Mouse (Mus musculus): ENCODE results near the gene Ms4a6b. TPM values are rescaled to one million over a fixed set of nuclear protein-coding genes. Genes with fewer than 3 reads are reported as not detected.
"Not testable (repeated sequence)": the region's sequence is repeated elsewhere in the genome, so short reads cannot be mapped to it uniquely, and the experiment has no call there.

The Ms4a6b gene
- polyA plus RNA-seq, 1 experiment from 2014 or later = 1.3 TPM

DNA sequence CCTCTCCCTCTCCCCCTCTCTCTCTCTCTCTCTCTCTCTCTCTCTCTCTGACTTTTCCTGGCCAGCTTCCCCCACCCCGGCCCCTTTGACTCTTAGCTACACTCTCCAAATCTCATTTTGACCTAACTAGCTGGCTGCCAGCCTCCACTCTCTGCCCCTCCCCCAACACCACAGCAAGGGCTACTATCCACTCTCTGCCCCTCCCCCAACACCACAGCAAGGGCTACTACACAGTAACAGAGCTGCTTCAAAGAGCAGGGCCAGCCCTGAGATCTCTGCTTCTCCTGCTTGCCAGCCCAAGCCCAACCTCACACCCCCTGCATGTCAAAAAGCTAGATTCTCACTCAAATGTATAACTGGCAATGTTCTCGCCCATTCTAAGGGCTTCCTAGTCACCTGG lies 21.0 kb downstream of the Ms4a6b start:
- 0 out of 2 replicates have a peak, but pooled peaks cover 4% of the 10 kb centered on the region for H3K4me1 ChIP-seq
- H3K36me3 ChIP-seq = no peaks in the 10 kb centered on the region
- WGBS (ENCODE audit: insufficient replicate concordance) = 12% methylated on average over 2 of the region's 2 CpGs
- H3K9ac ChIP-seq = no peak overlapping the region
- no peak overlapping the region for H3K4me2 ChIP-seq
- H3K27ac ChIP-seq = no peak overlapping the region
- H3K27me3 ChIP-seq (replicated peaks) = no peaks in the 10 kb centered on the region
- no peak overlapping the region for H3K4me3 ChIP-seq
- H3K9me3 ChIP-seq (replicated peaks) = no peaks in the 10 kb centered on the region
- ATAC-seq = no peak

GRCm38 (mm10) chr19:11540166-11540821 lies 24.0 kb downstream of the Ms4a6b start:
- H3K4me3 ChIP-seq; H3K4me1 ChIP-seq; H3K9ac ChIP-seq; H3K4me2 ChIP-seq; H3K9me3 ChIP-seq (replicated peaks); H3K27ac ChIP-seq; H3K36me3 ChIP-seq; H3K27me3 ChIP-seq (replicated peaks); ATAC-seq: not testable (repeated sequence)
- WGBS (ENCODE audit: insufficient replicate concordance) = 75% methylated on average over 1 of the region's 1 CpGs

GRCm38 (mm10) chr19:11544383-11544782 lies 28.1 kb downstream of the Ms4a6b start:
- H3K27ac ChIP-seq; H3K27me3 ChIP-seq (replicated peaks); H3K4me3 ChIP-seq; H3K9ac ChIP-seq; H3K36me3 ChIP-seq; H3K4me1 ChIP-seq; H3K4me2 ChIP-seq; ATAC-seq; H3K9me3 ChIP-seq (replicated peaks): not testable (repeated sequence)
- WGBS (ENCODE audit: insufficient replicate concordance) = 70% methylated on average over 2 of the region's 2 CpGs

GRCm38 (mm10) chr19:11547911-11548310 lies 31.6 kb downstream of the Ms4a6b start:
- no peaks in the 10 kb centered on the region for H3K4me1 ChIP-seq
- H3K4me2 ChIP-seq = no peak overlapping the region
- H3K9ac ChIP-seq = no peak overlapping the region
- no peak overlapping the region for H3K27ac ChIP-seq
- no peaks in the 10 kb centered on the region for H3K36me3 ChIP-seq
- no peak for ATAC-seq
- no peak overlapping the region for H3K4me3 ChIP-seq
- no peaks in the 10 kb centered on the region for H3K27me3 ChIP-seq (replicated peaks)
- no peaks in the 10 kb centered on the region for H3K9me3 ChIP-seq (replicated peaks)

GRCm38 (mm10) chr19:11554726-11555125 lies 38.4 kb downstream of the Ms4a6b start:
- no peak overlapping the region for H3K4me2 ChIP-seq
- H3K27me3 ChIP-seq (replicated peaks) = no peaks in the 10 kb centered on the region
- no peaks in the 10 kb centered on the region for H3K4me1 ChIP-seq
- no peaks in the 10 kb centered on the region for H3K36me3 ChIP-seq
- WGBS (ENCODE audit: insufficient replicate concordance) = 66% methylated on average over 5 of the region's 5 CpGs
- ATAC-seq = no peak
- no peak overlapping the region for H3K4me3 ChIP-seq
- no peaks in the 10 kb centered on the region for H3K9me3 ChIP-seq (replicated peaks)
- H3K9ac ChIP-seq = no peak overlapping the region
- H3K27ac ChIP-seq = no peak overlapping the region

DNA sequence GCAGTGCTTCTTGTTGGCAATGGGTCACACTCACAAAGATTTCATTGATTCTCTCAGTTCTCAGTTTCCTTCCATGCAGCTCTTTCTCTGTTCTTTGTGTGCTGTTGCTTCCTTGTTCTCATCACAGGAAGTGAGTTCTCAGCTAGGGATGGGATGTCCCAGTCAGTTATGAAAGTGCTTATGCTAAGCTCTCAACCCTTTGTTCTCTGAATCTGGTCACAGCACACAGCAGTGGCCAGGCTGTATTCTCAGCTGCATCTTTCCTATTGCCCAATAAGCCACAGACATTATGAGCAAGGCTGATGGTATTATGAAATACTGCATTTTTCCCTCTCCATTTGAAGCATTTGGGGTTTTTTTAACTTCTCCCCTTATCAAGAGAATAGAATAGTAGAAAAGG lies 43.2 kb downstream of the Ms4a6b start:
- H3K9me3 ChIP-seq (replicated peaks); H3K36me3 ChIP-seq; H3K27ac ChIP-seq; H3K4me3 ChIP-seq; H3K9ac ChIP-seq; H3K4me2 ChIP-seq; ATAC-seq; H3K4me1 ChIP-seq; H3K27me3 ChIP-seq (replicated peaks): not testable (repeated sequence)

- Histone ChIP-seq H3K4me3 (no peak overlapping the region), H3K9me3 (replicated peaks) (no peaks in the 10 kb centered on the region), H3K4me2 (no peak overlapping the region), H3K9ac (no peak overlapping the region), H3K27ac (no peak overlapping the region), H3K4me1 (no peaks in the 10 kb centered on the region), H3K27me3 (replicated peaks) (no peaks in the 10 kb centered on the region), H3K36me3 (no peaks in the 10 kb centered on the region)
- 80% methylated on average over 8 of the region's 8 CpGs for WGBS (ENCODE audit: insufficient replicate concordance)
- ATAC-seq = no peak
Measured at GRCm38 (mm10) chr19:11574965-11575364, 58.7 kb downstream of the Ms4a6b start.

Other genes starting within 250 kb of the Ms4a6b start
- gene Ms4a5, start 232.6 kb upstream of the Ms4a6b start, polyA plus RNA-seq (2016; fragmentation: Nextera tagmentation; extraction: Ambion mirVana) = not detected in 2 replicates
- not detected in 2 replicates for gene Ms4a14, start 202.1 kb upstream of the Ms4a6b start, polyA plus RNA-seq (2016; fragmentation: Nextera tagmentation; extraction: Ambion mirVana)
- 0.48 and 1.7 TPM in 2 replicates for gene Ms4a7, start 180.4 kb upstream of the Ms4a6b start, polyA plus RNA-seq (2016; fragmentation: Nextera tagmentation; extraction: Ambion mirVana)
- gene Ms4a4a, start 141.0 kb upstream of the Ms4a6b start, polyA plus RNA-seq (2016; fragmentation: Nextera tagmentation; extraction: Ambion mirVana) = 1.3 and 1.4 TPM in 2 replicates
- gene Ms4a4c, start 111.7 kb upstream of the Ms4a6b start, polyA plus RNA-seq (2016; fragmentation: Nextera tagmentation; extraction: Ambion mirVana) = 0.26 and 0.31 TPM in 2 replicates
- gene Ms4a4b, start 73.0 kb upstream of the Ms4a6b start, polyA plus RNA-seq (2016; fragmentation: Nextera tagmentation; extraction: Ambion mirVana) = not detected in 2 replicates
- gene Ms4a6c, start 47.1 kb upstream of the Ms4a6b start, polyA plus RNA-seq (2016; fragmentation: Nextera tagmentation; extraction: Ambion mirVana) = 3.2 and 3.4 TPM in 2 replicates
- gene Gm8369, start 30.6 kb upstream of the Ms4a6b start, polyA plus RNA-seq (2016; fragmentation: Nextera tagmentation; extraction: Ambion mirVana) = not detected in 2 replicates
- gene Ms4a4d, start 20.3 kb downstream of the Ms4a6b start, polyA plus RNA-seq (2016; fragmentation: Nextera tagmentation; extraction: Ambion mirVana) = 0.31 and 0.38 TPM in 2 replicates
- 2.4 and 2.7 TPM in 2 replicates for gene Ms4a6d, start 88.3 kb downstream of the Ms4a6b start, polyA plus RNA-seq (2016; fragmentation: Nextera tagmentation; extraction: Ambion mirVana)
- gene Ms4a2, start 107.2 kb downstream of the Ms4a6b start, polyA plus RNA-seq (2016; fragmentation: Nextera tagmentation; extraction: Ambion mirVana) = 0.20 and 0.52 TPM in 2 replicates
- gene Ms4a3, start 124.3 kb downstream of the Ms4a6b start, polyA plus RNA-seq (2016; fragmentation: Nextera tagmentation; extraction: Ambion mirVana) = 4.5 and 6.4 TPM in 2 replicates
- 0.55 and 0.63 TPM in 2 replicates for gene Oosp2, start 144.0 kb downstream of the Ms4a6b start, polyA plus RNA-seq (2016; fragmentation: Nextera tagmentation; extraction: Ambion mirVana)
- gene Oosp1, start 174.6 kb downstream of the Ms4a6b start, polyA plus RNA-seq (2016; fragmentation: Nextera tagmentation; extraction: Ambion mirVana) = not detected in 2 replicates
- not detected in 2 replicates for gene Oosp3, start 180.5 kb downstream of the Ms4a6b start, polyA plus RNA-seq (2016; fragmentation: Nextera tagmentation; extraction: Ambion mirVana)
- gene Gif, start 231.0 kb downstream of the Ms4a6b start, polyA plus RNA-seq (2016; fragmentation: Nextera tagmentation; extraction: Ambion mirVana) = not detected in 2 replicates